Mouse (Mus musculus) midbrain, embryonic 13.5 days (tissue): ENCODE measurements around the gene Cdkn3. TPM values are rescaled to one million over a fixed set of nuclear protein-coding genes. Genes with fewer than 3 reads are reported as not detected.
"Not testable (repeated sequence)": the region's sequence is repeated elsewhere in the genome, so short reads cannot be mapped to it uniquely, and the experiment has no call there.

Experiments used
- ATAC-seq: fragments of 200-750 bp; cut with Nextera tagmentation; 2 replicates; pipeline ENCODE4 v1.8.0; 2017; ENCODE audit warnings: mild to moderate bottlenecking, moderate TSS enrichment, moderate library complexity
- H3K27ac ChIP-seq: fragments of 300-500 bp; sonication (generic); 2 replicates; pipeline ENCODE4 v1.5.1; 2015; ENCODE audit warnings: inconsistent platforms, mild to moderate bottlenecking, moderate library complexity
- H3K27me3 ChIP-seq: fragments of 300-500 bp; sonication (generic); 2 replicates; pipeline ENCODE4 v1.6.1; 2015; ENCODE audit warnings: mild to moderate bottlenecking, inconsistent platforms
- H3K36me3 ChIP-seq: fragments of 300-500 bp; sonication (generic); 2 replicates; pipeline ENCODE4 v1.6.1; 2015; ENCODE audit warnings: mild to moderate bottlenecking, inconsistent platforms
- H3K4me1 ChIP-seq: fragments of 300-500 bp; sonication (generic); replicated peaks from 2 replicates; pipeline ENCODE4 v1.6.1; 2015; ENCODE audit warnings: inconsistent platforms
- H3K4me2 ChIP-seq: fragments of 300-500 bp; sonication (generic); replicated peaks from 2 replicates; pipeline ENCODE4 v1.6.1; 2015; ENCODE audit warnings: moderate library complexity, mild to moderate bottlenecking, inconsistent platforms
- H3K4me3 ChIP-seq: fragments of 300-500 bp; sonication (generic); replicated peaks from 2 replicates; pipeline ENCODE4 v1.5.1; 2015; ENCODE audit warnings: mild to moderate bottlenecking, inconsistent platforms
- H3K9ac ChIP-seq: fragments of 300-500 bp; sonication (generic); replicated peaks from 2 replicates; pipeline ENCODE4 v1.6.1; 2015; ENCODE audit warnings: mild to moderate bottlenecking, inconsistent platforms
- H3K9me3 ChIP-seq: fragments of 300-500 bp; sonication (generic); 2 replicates; pipeline ENCODE4 v1.6.1; 2016; ENCODE audit warnings: mild to moderate bottlenecking, inconsistent platforms
- WGBS: fragments of 180-500 bp; shearing (Covaris S2); methylation state at CpG from one replicate; pipeline ENCODE4 v1.1.7; 2015; 5-methylcytosine and 5-hydroxymethylcytosine counted together
- polyA plus RNA-seq: library from polyadenylated mRNA; unstranded; fragments of >200 nt; fragmentation: Nextera tagmentation; extraction: Ambion mirVana; gene quantifications from 2 replicates; pipeline ENCODE4 v1.2.1, GENCODE M21; 2015

Cdkn3 gene
- 19.2 and 20.8 TPM in 2 replicates for polyA plus RNA-seq

GRCm38 (mm10) chr14:46760355-46761029 lies at the start of gene Cdkn3:
Gene Cdkn3 (plus strand): TSS chr14:46760541.
- ATAC-seq, result peak; percentile 100
- H3K36me3 ChIP-seq, result 0 out of 2 replicates have a peak, but pooled peaks cover 6% of the 10 kb centered on the region
- H3K9ac ChIP-seq, result peak within 1 kb of the TSS; percentile 75
- peak within 1 kb of the TSS; percentile 78 for H3K4me3 ChIP-seq
- H3K4me2 ChIP-seq, result peak within 1 kb of the TSS; percentile 88
- H3K4me1 ChIP-seq, result peaks cover 12% of the 10 kb centered on the region
- no peaks in the 10 kb centered on the region for H3K9me3 ChIP-seq
- H3K27ac ChIP-seq, result no peak within 1 kb of the TSS
- under 1% methylated on average over 54 of the region's 54 CpGs for WGBS
- H3K27me3 ChIP-seq, result no peaks in the 10 kb centered on the region

GRCm38 (mm10) chr14:46718483-46718922 lies 41.8 kb upstream of the Cdkn3 start:
- Histone ChIP-seq H3K4me3 (no peak overlapping the region), H3K27ac (no peak overlapping the region), H3K27me3 (no peaks in the 10 kb centered on the region), H3K9me3 (no peaks in the 10 kb centered on the region), H3K9ac (no peak overlapping the region), H3K4me2 (no peak overlapping the region), H3K4me1 (no peaks in the 10 kb centered on the region), H3K36me3 (no peaks in the 10 kb centered on the region)
- WGBS, result 76% methylated on average over 12 of the region's 12 CpGs
- no peak for ATAC-seq

- WGBS, result 75% methylated on average over 5 of the region's 5 CpGs
- Histone ChIP-seq H3K9ac (no peak overlapping the region), H3K4me3 (no peak overlapping the region), H3K27ac (no peak overlapping the region), H3K9me3 (no peaks in the 10 kb centered on the region), H3K4me1 (no peaks in the 10 kb centered on the region), H3K36me3 (no peaks in the 10 kb centered on the region), H3K4me2 (no peak overlapping the region), H3K27me3 (no peaks in the 10 kb centered on the region)
- no peak for ATAC-seq
These were observed 38.3 kb upstream of the Cdkn3 start for GRCm38 (mm10) chr14:46722031-46722430.

- ATAC-seq, result peak; percentile 49
- 43% methylated on average over 3 of the region's 3 CpGs for WGBS
- no peaks in the 10 kb centered on the region for H3K27me3 ChIP-seq
- no peak overlapping the region for H3K27ac ChIP-seq
- no peaks in the 10 kb centered on the region for H3K4me1 ChIP-seq
- H3K4me2 ChIP-seq, result no peak overlapping the region
- no peak overlapping the region for H3K9ac ChIP-seq
- no peaks in the 10 kb centered on the region for H3K36me3 ChIP-seq
- no peaks in the 10 kb centered on the region for H3K9me3 ChIP-seq
- no peak overlapping the region for H3K4me3 ChIP-seq
These were observed 36.5 kb upstream of the Cdkn3 start for GRCm38 (mm10) chr14:46723828-46724227.

GRCm38 (mm10) chr14:46724941-46725340 lies 35.4 kb upstream of the Cdkn3 start:
- H3K27me3 ChIP-seq, result no peaks in the 10 kb centered on the region
- no peak overlapping the region for H3K9ac ChIP-seq
- H3K4me3 ChIP-seq, result no peak overlapping the region
- WGBS, result 63% methylated on average over 5 of the region's 5 CpGs
- no peaks in the 10 kb centered on the region for H3K9me3 ChIP-seq
- H3K36me3 ChIP-seq, result no peaks in the 10 kb centered on the region
- H3K4me2 ChIP-seq, result no peak overlapping the region
- no peak for ATAC-seq
- H3K27ac ChIP-seq, result no peak overlapping the region
- H3K4me1 ChIP-seq, result no peaks in the 10 kb centered on the region

- ATAC-seq, result no peak
- no peaks in the 10 kb centered on the region for H3K36me3 ChIP-seq
- 62% methylated on average over 3 of the region's 3 CpGs for WGBS
These were observed 34.6 kb upstream of the Cdkn3 start for GRCm38 (mm10) chr14:46725743-46726142.

GRCm38 (mm10) chr14:46734262-46734661 lies 26.1 kb upstream of the Cdkn3 start:
- H3K36me3 ChIP-seq, result no peaks in the 10 kb centered on the region
- 84% methylated on average over 5 of the region's 5 CpGs for WGBS
- no peak for ATAC-seq
- H3K27me3 ChIP-seq, result no peaks in the 10 kb centered on the region
- no peak overlapping the region for H3K4me2 ChIP-seq
- no peaks in the 10 kb centered on the region for H3K4me1 ChIP-seq
- no peak overlapping the region for H3K9ac ChIP-seq
- no peaks in the 10 kb centered on the region for H3K9me3 ChIP-seq
- H3K27ac ChIP-seq, result no peak overlapping the region
- no peak overlapping the region for H3K4me3 ChIP-seq

More at GRCm38 (mm10) chr14:46725743-46726142, 34.6 kb upstream of the Cdkn3 start:
- H3K4me1 ChIP-seq, result no peaks in the 10 kb centered on the region
- no peak overlapping the region for H3K27ac ChIP-seq
- no peak overlapping the region for H3K4me3 ChIP-seq
- no peak overlapping the region for H3K9ac ChIP-seq
- no peaks in the 10 kb centered on the region for H3K27me3 ChIP-seq
- no peak overlapping the region for H3K4me2 ChIP-seq
- H3K9me3 ChIP-seq, result no peaks in the 10 kb centered on the region

GRCm38 (mm10) chr14:46734761-46735455 lies 25.4 kb upstream of the Cdkn3 start:
- no peak overlapping the region for H3K4me3 ChIP-seq
- no peaks in the 10 kb centered on the region for H3K9me3 ChIP-seq
- no peak overlapping the region for H3K27ac ChIP-seq
- no peak overlapping the region for H3K9ac ChIP-seq
- H3K4me1 ChIP-seq, result no peaks in the 10 kb centered on the region
- no peak overlapping the region for H3K4me2 ChIP-seq
- ATAC-seq, result no peak
- H3K36me3 ChIP-seq, result no peaks in the 10 kb centered on the region
- WGBS, result 86% methylated on average over 14 of the region's 14 CpGs
- no peaks in the 10 kb centered on the region for H3K27me3 ChIP-seq

GRCm38 (mm10) chr14:46736366-46736765 lies 24.0 kb upstream of the Cdkn3 start:
- H3K9me3 ChIP-seq, result no peaks in the 10 kb centered on the region
- H3K27me3 ChIP-seq, result no peaks in the 10 kb centered on the region
- no peak overlapping the region for H3K4me3 ChIP-seq
- ATAC-seq, result no peak
- no peak overlapping the region for H3K4me2 ChIP-seq
- no peak overlapping the region for H3K27ac ChIP-seq
- H3K36me3 ChIP-seq, result no peaks in the 10 kb centered on the region
- no peaks in the 10 kb centered on the region for H3K4me1 ChIP-seq
- WGBS, result 93% methylated on average over 4 of the region's 4 CpGs
- H3K9ac ChIP-seq, result no peak overlapping the region

- H3K4me1 ChIP-seq, H3K27me3 ChIP-seq, H3K4me3 ChIP-seq, H3K9me3 ChIP-seq, ATAC-seq, H3K9ac ChIP-seq, H3K36me3 ChIP-seq, H3K27ac ChIP-seq, H3K4me2 ChIP-seq: not testable (repeated sequence)
These were observed 23.0 kb upstream of the Cdkn3 start for GRCm38 (mm10) chr14:46737346-46737745.

GRCm38 (mm10) chr14:46742674-46743073 lies 17.7 kb upstream of the Cdkn3 start:
- Histone ChIP-seq H3K4me1 (no peaks in the 10 kb centered on the region), H3K9me3 (no peaks in the 10 kb centered on the region), H3K36me3 (no peaks in the 10 kb centered on the region), H3K4me3 (no peak overlapping the region), H3K27me3 (no peaks in the 10 kb centered on the region), H3K4me2 (no peak overlapping the region), H3K9ac (no peak overlapping the region), H3K27ac (no peak overlapping the region)
- no peak for ATAC-seq
- WGBS, result 95% methylated on average over 2 of the region's 2 CpGs

- Histone ChIP-seq H3K4me1 (no peaks in the 10 kb centered on the region), H3K4me3 (no peak overlapping the region), H3K9ac (no peak overlapping the region), H3K36me3 (no peaks in the 10 kb centered on the region), H3K27ac (no peak overlapping the region), H3K4me2 (no peak overlapping the region), H3K9me3 (no peaks in the 10 kb centered on the region), H3K27me3 (no peaks in the 10 kb centered on the region)
- WGBS, result 91% methylated on average over 8 of the region's 8 CpGs
- ATAC-seq, result no peak
These were observed 14.9 kb upstream of the Cdkn3 start for GRCm38 (mm10) chr14:46745413-46745812.
